Mouse (Mus musculus) lung, postnatal 0 days (tissue): ENCODE data around the gene Garnl3.
"Not testable (repeated sequence)": the region's sequence is repeated elsewhere in the genome, so short reads cannot be mapped to it uniquely, and the experiment has no call there.

Source experiments
- CTCF ChIP-seq: IDR thresholded peaks from 2 replicates; pipeline ENCODE4 v1.5.1; 2016; ENCODE audit warnings: antibody characterized with exemption, mild to moderate bottlenecking
- EP300 ChIP-seq: IDR thresholded peaks from 2 replicates; pipeline ENCODE4 v1.6.1; 2016; ENCODE audit warnings: antibody characterized with exemption, mild to moderate bottlenecking, control low read depth

GRCm38 (mm10) chr2:33009055-33009454, 122.4 kb downstream of the Garnl3 start:
- peak; percentile 48 for TF ChIP-seq CTCF
- not testable (repeated sequence) for TF ChIP-seq EP300
